Mouse (Mus musculus): ENCODE data around the gene Abracl. TPM values are rescaled to one million over a fixed set of nuclear protein-coding genes. Genes with fewer than 3 reads are reported as not detected.

Gene Abracl
- total and polyA plus RNA-seq, 3 experiments, result 19.8 to 289 (median 40.1) TPM

- TF ChIP-seq TAL1 (conservative IDR thresholded peaks at IDR 0.05; ENCODE audit: low read depth, low read length) (no peak), GATA1 (IDR thresholded peaks at IDR 0.05; ENCODE audit: borderline replicate concordance, low read length) (no peak), CTCF (IDR thresholded peaks at IDR 0.05; ENCODE audit: low read depth, low read length) (no peak), POLR2AphosphoS5 (IDR thresholded peaks at IDR 0.05; ENCODE audit: insufficient replicate concordance, low read depth, low read length) (no peak), GATA2 (IDR thresholded peaks at IDR 0.05; ENCODE audit: borderline replicate concordance, low read depth, low read length) (no peak)
- DNase-seq (ENCODE audit: low spot score) (no peak), ATAC-seq (ENCODE audit: extremely low read depth, insufficient number of reproducible peaks, low FRiP score, poor library complexity, severe bottlenecking) (no peak)
- peaks cover 8% of the 10 kb centered on the region; the same call in 1 of the 2 replicates for H3K4me1 ChIP-seq (ENCODE audit: insufficient read depth, low read depth, low read length)
- H3K27me3 ChIP-seq (ENCODE audit: insufficient read depth, low read length), result no peaks in the 10 kb centered on the region
- no peak overlapping the region for H3K4me3 ChIP-seq (ENCODE audit: low read depth, low read length)
- H3K36me3 ChIP-seq (replicated peaks), result peaks cover 22% of the 10 kb centered on the region
- no peaks in the 10 kb centered on the region for H3K9me3 ChIP-seq (replicated peaks)
Observed at GRCm38 (mm10) chr10:18067761-18068446, 44.8 kb upstream of the Abracl start.

GRCm38 (mm10) chr10:18066031-18066439 is 42.9 kb upstream of the Abracl start:
- peaks cover 28% of the 10 kb centered on the region for H3K36me3 ChIP-seq (replicated peaks)
- DNase-seq (ENCODE audit: low spot score), result no peak
- peaks cover 13% of the 10 kb centered on the region for H3K4me1 ChIP-seq (ENCODE audit: insufficient read depth, low read depth, low read length)
- H3K27me3 ChIP-seq (ENCODE audit: insufficient read depth, low read length), result no peaks in the 10 kb centered on the region
- no peak overlapping the region for H3K4me3 ChIP-seq (ENCODE audit: low read depth, low read length)
- H3K9me3 ChIP-seq (replicated peaks), result no peaks in the 10 kb centered on the region
- ATAC-seq (ENCODE audit: extremely low read depth, insufficient number of reproducible peaks, low FRiP score, poor library complexity, severe bottlenecking), result no peak
- TF ChIP-seq POLR2AphosphoS5 (IDR thresholded peaks at IDR 0.05; ENCODE audit: insufficient replicate concordance, low read depth, low read length), result no peak
- no peak for TF ChIP-seq CTCF (IDR thresholded peaks at IDR 0.05; ENCODE audit: low read depth, low read length)
- no peak for TF ChIP-seq GATA2 (IDR thresholded peaks at IDR 0.05; ENCODE audit: borderline replicate concordance, low read depth, low read length)
- no peak for TF ChIP-seq GATA1 (IDR thresholded peaks at IDR 0.05; ENCODE audit: borderline replicate concordance, low read length)
- TF ChIP-seq TAL1 (conservative IDR thresholded peaks at IDR 0.05; ENCODE audit: low read depth, low read length), result no peak

GRCm38 (mm10) chr10:18064606-18065228 is 41.6 kb upstream of the Abracl start:
- no peaks in the 10 kb centered on the region for H3K9me3 ChIP-seq (replicated peaks)
- H3K27me3 ChIP-seq (ENCODE audit: insufficient read depth, low read length), result no peaks in the 10 kb centered on the region
- DNase-seq (ENCODE audit: low spot score), result no peak
- TF ChIP-seq GATA2 (IDR thresholded peaks at IDR 0.05; ENCODE audit: borderline replicate concordance, low read depth, low read length), result no peak
- H3K36me3 ChIP-seq (replicated peaks), result peaks cover 32% of the 10 kb centered on the region
- H3K4me1 ChIP-seq (ENCODE audit: insufficient read depth, low read depth, low read length), result peaks cover 18% of the 10 kb centered on the region
- no peak for ATAC-seq (ENCODE audit: extremely low read depth, insufficient number of reproducible peaks, low FRiP score, poor library complexity, severe bottlenecking)
- no peak overlapping the region for H3K4me3 ChIP-seq (ENCODE audit: low read depth, low read length)

DNA sequence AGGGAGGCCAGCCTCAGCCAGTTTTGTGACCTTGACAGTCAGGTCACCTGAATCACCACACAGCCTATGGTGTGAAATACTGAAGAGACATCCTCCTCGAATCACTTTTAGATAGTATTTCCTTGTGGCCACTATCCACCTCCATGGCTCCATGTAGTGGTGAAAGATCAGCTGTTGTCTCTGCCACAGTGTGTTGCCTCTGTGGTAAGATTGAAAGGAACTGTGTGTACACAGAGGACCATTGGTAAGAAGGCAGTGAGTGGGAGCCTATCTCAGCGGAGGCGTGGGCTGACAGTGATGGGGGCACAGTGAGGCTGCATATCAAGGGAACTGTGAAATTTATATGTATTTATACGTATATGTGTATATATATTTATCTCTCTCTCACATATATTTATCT is 38.4 kb upstream of the Abracl start:
- H3K9me3 ChIP-seq (replicated peaks), result no peaks in the 10 kb centered on the region
- H3K27me3 ChIP-seq (ENCODE audit: insufficient read depth, low read length), result no peaks in the 10 kb centered on the region
- TF ChIP-seq GATA1 (IDR thresholded peaks at IDR 0.05; ENCODE audit: borderline replicate concordance, low read length) (no peak), GATA2 (IDR thresholded peaks at IDR 0.05; ENCODE audit: borderline replicate concordance, low read depth, low read length) (no peak), TAL1 (conservative IDR thresholded peaks at IDR 0.05; ENCODE audit: low read depth, low read length) (no peak), POLR2AphosphoS5 (IDR thresholded peaks at IDR 0.05; ENCODE audit: insufficient replicate concordance, low read depth, low read length) (no peak), CTCF (IDR thresholded peaks at IDR 0.05; ENCODE audit: low read depth, low read length) (no peak)
- ATAC-seq (ENCODE audit: extremely low read depth, insufficient number of reproducible peaks, low FRiP score, poor library complexity, severe bottlenecking) (no peak), DNase-seq (ENCODE audit: low spot score) (no peak)
- H3K36me3 ChIP-seq (replicated peaks), result peaks cover 34% of the 10 kb centered on the region
- H3K4me3 ChIP-seq (ENCODE audit: low read depth, low read length), result no peak overlapping the region
- H3K4me1 ChIP-seq (ENCODE audit: insufficient read depth, low read depth, low read length), result peaks cover 30% of the 10 kb centered on the region

GRCm38 (mm10) chr10:18060778-18061177 is 37.7 kb upstream of the Abracl start:
- DNase-seq (ENCODE audit: low spot score) (no peak), ATAC-seq (ENCODE audit: extremely low read depth, insufficient number of reproducible peaks, low FRiP score, poor library complexity, severe bottlenecking) (no peak)
- Histone ChIP-seq H3K27me3 (ENCODE audit: insufficient read depth, low read length) (no peaks in the 10 kb centered on the region), H3K4me3 (ENCODE audit: low read depth, low read length) (no peak overlapping the region), H3K9me3 (replicated peaks) (no peaks in the 10 kb centered on the region), H3K4me1 (ENCODE audit: insufficient read depth, low read depth, low read length) (peaks cover 31% of the 10 kb centered on the region), H3K36me3 (replicated peaks) (peaks cover 28% of the 10 kb centered on the region)
- TF ChIP-seq POLR2AphosphoS5 (IDR thresholded peaks at IDR 0.05; ENCODE audit: insufficient replicate concordance, low read depth, low read length) (no peak), GATA1 (IDR thresholded peaks at IDR 0.05; ENCODE audit: borderline replicate concordance, low read length) (no peak), CTCF (IDR thresholded peaks at IDR 0.05; ENCODE audit: low read depth, low read length) (no peak), GATA2 (IDR thresholded peaks at IDR 0.05; ENCODE audit: borderline replicate concordance, low read depth, low read length) (no peak), TAL1 (conservative IDR thresholded peaks at IDR 0.05; ENCODE audit: low read depth, low read length) (no peak)

DNA sequence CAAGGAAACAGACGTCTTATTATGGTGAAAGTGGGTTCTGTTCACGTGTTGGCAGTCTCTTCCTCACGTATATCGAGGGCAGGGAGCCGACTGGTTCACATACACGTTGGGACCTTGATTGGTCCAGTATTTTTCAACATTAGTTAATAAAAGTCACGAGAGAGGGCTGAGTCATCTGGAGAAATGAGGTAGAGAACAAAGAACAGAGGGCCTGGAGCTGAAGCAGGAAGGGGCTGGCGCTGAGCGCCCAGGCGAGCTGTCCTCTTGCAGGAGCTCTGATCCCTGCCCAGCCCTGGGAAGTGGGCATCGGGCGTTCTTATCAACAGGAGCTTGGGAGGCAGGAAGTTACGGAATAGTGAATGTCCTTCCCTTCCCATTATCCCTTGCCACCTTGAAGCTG is 36.7 kb upstream of the Abracl start:
- TF ChIP-seq GATA2 (IDR thresholded peaks at IDR 0.05; ENCODE audit: borderline replicate concordance, low read depth, low read length) (no peak), CTCF (IDR thresholded peaks at IDR 0.05; ENCODE audit: low read depth, low read length) (no peak), POLR2AphosphoS5 (IDR thresholded peaks at IDR 0.05; ENCODE audit: insufficient replicate concordance, low read depth, low read length) (no peak), TAL1 (conservative IDR thresholded peaks at IDR 0.05; ENCODE audit: low read depth, low read length) (no peak), GATA1 (IDR thresholded peaks at IDR 0.05; ENCODE audit: borderline replicate concordance, low read length) (no peak)

More for the DNA sequence above, 36.7 kb upstream of the Abracl start:
- H3K36me3 ChIP-seq (replicated peaks), result peaks cover 23% of the 10 kb centered on the region
- ATAC-seq (ENCODE audit: extremely low read depth, insufficient number of reproducible peaks, low FRiP score, poor library complexity, severe bottlenecking) (no peak), DNase-seq (ENCODE audit: low spot score) (no peak)
- H3K4me1 ChIP-seq (ENCODE audit: insufficient read depth, low read depth, low read length), result peaks cover 34% of the 10 kb centered on the region
- no peaks in the 10 kb centered on the region for H3K9me3 ChIP-seq (replicated peaks)
- H3K27me3 ChIP-seq (ENCODE audit: insufficient read depth, low read length), result no peaks in the 10 kb centered on the region
- no peak overlapping the region for H3K4me3 ChIP-seq (ENCODE audit: low read depth, low read length)

Measured in G1E (cell line).